ENCODE assay signal across 11 mouse cellular contexts in the genomic region with DNA sequence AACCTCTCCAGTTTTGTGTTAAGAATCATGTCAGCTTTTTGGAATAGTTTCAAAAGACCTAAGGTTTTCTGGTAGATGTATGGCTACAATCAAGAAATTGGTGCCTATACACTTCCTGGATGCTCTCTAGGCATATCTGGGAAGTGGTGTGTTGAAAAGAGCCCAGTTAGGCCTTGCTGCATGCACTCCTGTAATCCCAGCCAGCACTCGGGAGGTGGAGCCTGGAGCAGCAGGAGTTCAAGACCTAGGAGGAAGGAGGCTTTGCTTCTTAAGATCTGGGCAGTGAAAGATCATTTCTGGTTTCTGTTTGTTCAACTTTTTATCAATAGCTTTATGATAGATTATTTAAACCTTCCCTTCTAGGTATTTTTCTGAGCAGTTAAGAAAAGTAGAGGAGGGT. TPM values are rescaled to one million over a fixed set of nuclear protein-coding genes. Genes with fewer than 3 reads are reported as not detected.
DNase-seq lines count a peak whose midpoint lies in the region; ATAC-seq and TF ChIP-seq lines count a peak whose summit lies in the region.
"Had no signal": no experiment of that assay in that cellular context is flagged by ENCODE, and none has a peak within 500 bp of the region (broad histone marks: within the 10 kb centered on the region; RNA-seq: fewer than 3 reads in every experiment).

No protein-coding gene starts in this region.

- H3K27me3 ChIP-seq in kidney, embryonic 14.5 days (ENCODE audit: control insufficient read depth, insufficient read depth, low read length), result no peaks in the 10 kb centered on the region
- no peaks in the 10 kb centered on the region for H3K27me3 ChIP-seq in hindbrain, embryonic 16.5 days (replicated peaks; ENCODE audit: control insufficient read depth, insufficient read depth, low read length)
- no peaks in the 10 kb centered on the region for H3K27me3 ChIP-seq in midbrain, embryonic 14.5 days (ENCODE audit: control insufficient read depth, insufficient read depth, low read length)
- H3K27me3 ChIP-seq: Patski had no signal

- TF ChIP-seq POLR2A in bone marrow macrophage, adult 2 months (IDR thresholded peaks at IDR 0.05; ENCODE audit: borderline replicate concordance, low read depth, low read length), result no peak

- no peak overlapping the region for H3K27ac ChIP-seq in kidney, embryonic 14.5 days (ENCODE audit: low read depth, low read length)
- no peak overlapping the region for H3K27ac ChIP-seq in bone marrow macrophage, adult 2 months (ENCODE audit: insufficient read depth, low read depth, low read length)
- no peak overlapping the region for H3K27ac ChIP-seq in hindbrain, embryonic 16.5 days (ENCODE audit: low read depth, low read length)
- H3K27ac ChIP-seq in midbrain, embryonic 14.5 days (replicated peaks; ENCODE audit: low read depth, low read length), result no peak overlapping the region

- H3K36me3 ChIP-seq in kidney, embryonic 14.5 days (ENCODE audit: control insufficient read depth, insufficient read depth, low read length), result peaks cover 8% of the 10 kb centered on the region; the same call in 1 of the 2 replicates
- peaks cover 2% of the 10 kb centered on the region; the same call in 1 of the 2 replicates for H3K36me3 ChIP-seq in hindbrain, embryonic 16.5 days (ENCODE audit: control insufficient read depth, insufficient read depth, low read length)
- H3K36me3 ChIP-seq in midbrain, embryonic 14.5 days (ENCODE audit: control insufficient read depth, insufficient read depth, low read length), result 0 out of 2 replicates have a peak, but pooled peaks cover 5% of the 10 kb centered on the region

- H3K9ac ChIP-seq in kidney, embryonic 14.5 days (ENCODE audit: low read depth, low read length), result peak overlapping the region; percentile 89; the same call in 1 of the 2 replicates
- H3K9ac ChIP-seq in hindbrain, embryonic 16.5 days (ENCODE audit: low read depth, low read length), result no peak overlapping the region
- no peak overlapping the region; the same call in 1 of the 2 replicates for H3K9ac ChIP-seq in midbrain, embryonic 14.5 days (replicated peaks; ENCODE audit: low read length)

- peaks cover 15% of the 10 kb centered on the region; the same call in 1 of the 2 replicates for H3K4me1 ChIP-seq in kidney, embryonic 14.5 days (ENCODE audit: control insufficient read depth, insufficient read depth, low read length)
- peaks cover 23% of the 10 kb centered on the region for H3K4me1 ChIP-seq in bone marrow macrophage, adult 2 months (ENCODE audit: control insufficient read depth, insufficient read depth, low read length)
- H3K4me1 ChIP-seq in hindbrain, embryonic 16.5 days (ENCODE audit: control insufficient read depth, insufficient read depth, low read depth, low read length), result peaks cover 18% of the 10 kb centered on the region
- peaks cover 11% of the 10 kb centered on the region for H3K4me1 ChIP-seq in midbrain, embryonic 14.5 days (ENCODE audit: control insufficient read depth, insufficient read depth, low read length)

- no peak for DNase-seq in kidney, postnatal 10 days
- no peak for DNase-seq in midbrain, embryonic 14.5 days
- DNase-seq in urinary bladder, postnatal 14 days (ENCODE audit: low spot score), result no peak
- DNase-seq in layer of hippocampus, adult 18-20 months (ENCODE audit: low spot score in 2 of 2), result no peak
- DNase-seq in layer of hippocampus, adult 9-11 months, result no peak
- DNase-seq: cerebellum, postnatal 25 days; kidney, adult 2 months had no signal

- TF ChIP-seq CTCF in bone marrow macrophage, adult 2 months (IDR thresholded peaks at IDR 0.05; ENCODE audit: low read depth, low read length), result no peak

- H3K9me3 ChIP-seq in kidney, embryonic 14.5 days (ENCODE audit: control insufficient read depth, low read length), result no peaks in the 10 kb centered on the region
- H3K9me3 ChIP-seq in hindbrain, embryonic 16.5 days (ENCODE audit: control insufficient read depth, low read length), result no peaks in the 10 kb centered on the region
- no peaks in the 10 kb centered on the region for H3K9me3 ChIP-seq in midbrain, embryonic 14.5 days (ENCODE audit: control insufficient read depth, low read length)

- no peak for ATAC-seq in kidney, embryonic 14.5 days (ENCODE audit: low FRiP score, low TSS enrichment)
- ATAC-seq in hindbrain, embryonic 16.5 days, result no peak
- ATAC-seq in midbrain, embryonic 14.5 days (ENCODE audit: low FRiP score, low TSS enrichment), result no peak
- ATAC-seq: Patski had no signal

- 4% methylated on average over 1 of the region's 1 CpGs for WGBS in kidney, embryonic 14.5 days
- 4% methylated on average over 1 of the region's 1 CpGs for WGBS in hindbrain, embryonic 16.5 days
- 5% methylated on average over 1 of the region's 1 CpGs for WGBS in midbrain, embryonic 14.5 days

- peak overlapping the region; percentile 74; the same call in 1 of the 2 replicates for H3K4me3 ChIP-seq in kidney, embryonic 14.5 days (ENCODE audit: low read length)
- peak overlapping the region; percentile 11; the same call in 1 of the 2 replicates for H3K4me3 ChIP-seq in bone marrow macrophage, adult 2 months (ENCODE audit: insufficient read depth, low read length)
- no peak overlapping the region for H3K4me3 ChIP-seq in hindbrain, embryonic 16.5 days (ENCODE audit: low read length)
- H3K4me3 ChIP-seq in midbrain, embryonic 14.5 days (replicated peaks; ENCODE audit: low read depth, low read length), result peak overlapping the region; percentile 92

- peak overlapping the region; percentile 95 for H3K4me2 ChIP-seq in kidney, embryonic 14.5 days (replicated peaks; ENCODE audit: low read depth, low read length)
- H3K4me2 ChIP-seq in hindbrain, embryonic 16.5 days (ENCODE audit: low read length), result peak overlapping the region; percentile 76
- H3K4me2 ChIP-seq in midbrain, embryonic 14.5 days (ENCODE audit: low read length), result peak overlapping the region; percentile 87

RNA-seq across cellular contexts. Expression of a gene that starts 1.8 kb away (rescaled TPM):
- 137 and 181 TPM in 2 replicates for polyA plus RNA-seq in kidney, embryonic 14.5 days (2014; fragmentation: Nextera tagmentation; extraction: Ambion mirVana)
- 51.4 and 57.5 TPM in 2 replicates for polyA plus RNA-seq in bone marrow macrophage, adult 2 months (2012; ENCODE audit: insufficient read depth, insufficient read length, missing spikeins)
- 51.6 and 52.0 TPM in 2 replicates for polyA plus RNA-seq in hindbrain, embryonic 16.5 days (2015; fragmentation: Nextera tagmentation; extraction: Ambion mirVana)
- 73.9 and 76.4 TPM in 2 replicates for polyA plus RNA-seq in midbrain, embryonic 14.5 days (2014; fragmentation: Nextera tagmentation; extraction: Ambion mirVana)
- total RNA-seq in layer of hippocampus, adult 18-20 months (2021), result 10 to 100 TPM; 48.5 to 48.9 TPM

RNA-seq across cellular contexts. Expression of a gene that starts 13.3 kb away (rescaled TPM):
- polyA plus RNA-seq in kidney, embryonic 14.5 days (2014; fragmentation: Nextera tagmentation; extraction: Ambion mirVana), result 8.6 and 10.2 TPM in 2 replicates
- 37.0 and 37.8 TPM in 2 replicates for polyA plus RNA-seq in bone marrow macrophage, adult 2 months (2012; ENCODE audit: insufficient read depth, insufficient read length, missing spikeins)
- polyA plus RNA-seq in hindbrain, embryonic 16.5 days (2015; fragmentation: Nextera tagmentation; extraction: Ambion mirVana), result 52.2 and 55.9 TPM in 2 replicates
- 25.8 and 29.6 TPM in 2 replicates for polyA plus RNA-seq in midbrain, embryonic 14.5 days (2014; fragmentation: Nextera tagmentation; extraction: Ambion mirVana)
- total RNA-seq in layer of hippocampus, adult 18-20 months (2021), result 10 to 100 TPM; 50.1 to 52.1 TPM

RNA-seq across cellular contexts. Expression of a gene that starts 39.1 kb away (rescaled TPM):
- 37.3 and 43.2 TPM in 2 replicates for polyA plus RNA-seq in kidney, embryonic 14.5 days (2014; fragmentation: Nextera tagmentation; extraction: Ambion mirVana)
- 105 and 106 TPM in 2 replicates for polyA plus RNA-seq in bone marrow macrophage, adult 2 months (2012; ENCODE audit: insufficient read depth, insufficient read length, missing spikeins)
- polyA plus RNA-seq in hindbrain, embryonic 16.5 days (2015; fragmentation: Nextera tagmentation; extraction: Ambion mirVana), result 83.3 and 86.9 TPM in 2 replicates
- polyA plus RNA-seq in midbrain, embryonic 14.5 days (2014; fragmentation: Nextera tagmentation; extraction: Ambion mirVana), result 40.1 and 46.3 TPM in 2 replicates
- 100 to 1,000 TPM; 241 to 242 TPM for total RNA-seq in layer of hippocampus, adult 18-20 months (2021)

RNA-seq across cellular contexts. Expression of a gene that starts 59.0 kb away (rescaled TPM):
- 94.7 and 106 TPM in 2 replicates for polyA plus RNA-seq in kidney, embryonic 14.5 days (2014; fragmentation: Nextera tagmentation; extraction: Ambion mirVana)
- 20.2 and 24.7 TPM in 2 replicates for polyA plus RNA-seq in bone marrow macrophage, adult 2 months (2012; ENCODE audit: insufficient read depth, insufficient read length, missing spikeins)
- polyA plus RNA-seq in hindbrain, embryonic 16.5 days (2015; fragmentation: Nextera tagmentation; extraction: Ambion mirVana), result 22.2 and 27.4 TPM in 2 replicates
- 6.5 and 16.0 TPM in 2 replicates for polyA plus RNA-seq in midbrain, embryonic 14.5 days (2014; fragmentation: Nextera tagmentation; extraction: Ambion mirVana)
- 1 to 10 TPM; 6.5 to 8.2 TPM for total RNA-seq in layer of hippocampus, adult 18-20 months (2021)
